Mouse (Mus musculus): ENCODE measurements at regions not wholly inside any gene's neighbourhood (a gene's known extent, or its start where the extent isn't known, plus 50 kb on each side); places are given as distances from the start of the nearest gene placed in this dataset.
A peak's percentile ranks its signal among the peaks of the same experiment; 100 is the strongest.

DNA sequence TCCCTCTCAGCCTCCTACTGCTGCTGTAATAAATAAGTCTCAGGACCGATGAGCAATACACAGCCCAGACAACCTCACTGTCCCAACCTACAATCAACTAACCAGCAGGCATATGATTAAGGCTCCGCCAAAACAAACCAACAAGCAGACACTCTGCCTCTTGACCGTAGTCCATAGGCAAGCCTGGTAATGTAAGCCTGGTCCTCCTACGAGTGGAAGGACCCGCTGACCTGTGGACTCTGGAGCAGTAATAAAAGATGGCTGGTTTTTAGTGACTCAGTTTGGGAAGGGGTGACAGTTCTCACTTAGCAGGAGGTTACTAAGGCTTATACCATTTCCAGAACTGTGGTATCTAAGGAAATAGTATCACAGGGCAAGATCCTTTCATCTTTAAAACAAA, 53.4 kb downstream of the Gm47996 start:
- no peak for DNase-seq

DNA sequence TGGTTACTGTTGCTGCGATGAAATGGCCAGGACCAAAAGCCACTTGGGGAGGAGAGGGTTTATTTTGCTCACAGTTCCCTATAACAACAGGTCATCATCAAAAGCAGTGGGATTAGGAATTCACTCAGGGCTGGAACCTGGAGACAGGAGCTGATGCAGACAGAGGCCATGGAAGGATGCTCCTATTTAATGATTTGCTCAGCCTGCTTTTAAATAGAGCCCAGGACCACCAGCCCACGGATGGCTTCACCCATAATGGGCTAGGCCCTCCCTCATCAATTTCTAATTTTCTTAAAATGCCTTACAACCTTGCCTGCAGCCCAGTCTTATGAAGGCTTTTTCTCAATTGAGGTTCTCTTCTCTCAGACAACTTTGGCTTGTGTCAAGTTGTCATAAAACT, 53.9 kb downstream of the Gm47996 start:
- no peak for DNase-seq

GRCm38 (mm10) chr1:151264789-151265188, 54.9 kb downstream of the Gm47996 start:
- peak; percentile 62 for DNase-seq

- no peak for DNase-seq
Measured at GRCm38 (mm10) chr1:151265590-151265989, 55.7 kb downstream of the Gm47996 start.

DNA sequence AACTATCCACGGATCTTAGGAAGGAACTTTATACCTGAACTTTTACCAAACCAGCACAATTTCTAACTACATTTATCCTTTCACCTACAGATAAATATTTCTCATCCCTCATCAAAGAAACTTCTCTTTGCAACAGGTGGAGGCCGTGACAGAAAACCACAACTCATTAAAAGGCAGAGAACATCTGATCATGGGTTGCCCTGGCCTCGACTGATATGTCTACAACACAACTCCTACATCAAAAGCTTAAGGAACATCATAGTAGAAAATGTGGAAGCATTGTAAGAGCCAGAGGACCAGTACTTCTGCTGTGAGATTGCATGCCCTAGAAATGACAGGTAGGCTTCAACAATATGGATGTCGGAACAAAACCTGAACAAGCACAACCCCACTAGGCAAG, 56.8 kb downstream of the Gm47996 start:
- no peak for DNase-seq

- DNase-seq, result peak; percentile 18
Measured at GRCm38 (mm10) chr1:151270691-151271090, 60.8 kb downstream of the Gm47996 start.

DNA sequence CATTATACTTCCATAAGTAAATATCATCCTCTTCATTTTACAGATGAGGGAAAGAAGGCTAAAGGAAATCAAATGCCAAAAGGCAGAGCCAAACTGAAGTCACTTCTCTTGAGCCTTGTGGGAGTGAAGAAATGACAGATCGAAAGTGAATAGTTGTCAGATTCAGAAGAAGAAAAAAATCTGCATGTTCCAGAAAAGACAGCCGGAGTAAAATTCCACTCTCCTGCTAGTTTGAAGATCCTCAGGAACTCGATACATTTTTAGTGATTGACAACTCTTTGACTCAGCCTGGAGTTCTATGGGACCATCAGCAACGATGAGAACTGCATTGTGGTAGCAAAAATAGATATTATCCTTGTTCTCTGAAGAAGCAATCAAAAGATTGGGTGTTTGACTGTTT, 64.4 kb downstream of the Gm47996 start:
- DNase-seq, result no peak

GRCm38 (mm10) chr1:151275581-151275980, 65.7 kb downstream of the Gm47996 start:
- DNase-seq, result no peak

DNA sequence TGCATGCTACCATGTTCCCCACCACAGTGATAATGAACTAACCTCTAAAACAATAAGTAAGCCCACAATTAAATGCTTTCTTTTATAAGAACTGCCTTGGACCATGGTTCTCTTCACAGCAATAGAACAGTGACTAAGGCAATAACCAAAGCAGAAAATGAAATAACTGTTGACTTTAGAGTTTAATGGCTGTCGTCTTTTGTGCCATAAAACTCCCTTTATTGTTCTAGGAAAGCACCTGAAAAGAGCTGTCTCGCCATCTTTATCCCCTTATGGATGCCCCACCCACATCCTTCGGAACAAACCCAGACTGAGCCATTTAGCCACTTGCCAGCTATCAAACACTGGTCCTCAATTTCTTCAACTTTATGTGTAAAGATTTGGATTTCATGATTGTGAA, 64.3 kb upstream of the Ivns1abp start:
- no peak for DNase-seq

- no peak for DNase-seq
Measured at GRCm38 (mm10) chr1:151285045-151285444, 59.2 kb upstream of the Ivns1abp start.

DNA sequence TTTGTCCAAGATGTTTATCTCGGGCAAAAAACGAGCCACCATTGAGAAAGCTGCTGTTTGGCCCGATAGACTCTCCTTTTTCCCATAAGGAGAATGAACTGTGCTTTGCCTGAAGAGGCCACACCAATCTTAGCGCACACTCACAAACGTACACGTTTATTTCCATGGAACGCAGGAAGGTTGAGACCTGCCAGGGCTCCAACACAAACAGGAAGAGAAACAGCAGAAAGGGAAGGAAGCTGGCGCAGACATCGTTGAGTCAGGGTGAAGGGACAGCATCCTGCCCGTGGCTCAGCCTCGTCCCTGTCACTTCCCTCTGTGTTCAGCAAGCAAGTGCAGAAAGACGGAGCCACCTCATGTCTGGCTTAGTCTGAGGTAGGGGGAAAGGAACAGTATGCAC, 56.8 kb upstream of the Ivns1abp start:
- DNase-seq, result peak; percentile 42

DNA sequence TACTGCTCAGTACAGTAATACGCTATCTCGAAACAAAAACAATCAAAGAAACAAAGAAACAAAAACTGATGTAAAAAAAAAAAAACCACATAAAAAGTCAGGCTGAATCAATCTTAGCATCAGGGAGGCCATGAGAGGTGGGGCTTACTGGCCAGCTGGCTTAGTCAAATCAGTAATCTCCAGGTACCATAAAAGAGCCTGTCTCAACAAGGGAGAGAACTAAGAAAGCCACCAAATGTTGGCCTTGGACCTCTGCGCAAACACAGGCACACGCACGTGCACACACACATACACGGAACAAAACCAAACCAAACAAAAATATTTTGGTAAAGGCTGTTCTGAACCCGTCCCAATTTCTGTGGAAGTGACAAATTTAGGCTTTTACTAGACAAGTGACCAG, 55.2 kb upstream of the Ivns1abp start:
- no peak for DNase-seq

DNA sequence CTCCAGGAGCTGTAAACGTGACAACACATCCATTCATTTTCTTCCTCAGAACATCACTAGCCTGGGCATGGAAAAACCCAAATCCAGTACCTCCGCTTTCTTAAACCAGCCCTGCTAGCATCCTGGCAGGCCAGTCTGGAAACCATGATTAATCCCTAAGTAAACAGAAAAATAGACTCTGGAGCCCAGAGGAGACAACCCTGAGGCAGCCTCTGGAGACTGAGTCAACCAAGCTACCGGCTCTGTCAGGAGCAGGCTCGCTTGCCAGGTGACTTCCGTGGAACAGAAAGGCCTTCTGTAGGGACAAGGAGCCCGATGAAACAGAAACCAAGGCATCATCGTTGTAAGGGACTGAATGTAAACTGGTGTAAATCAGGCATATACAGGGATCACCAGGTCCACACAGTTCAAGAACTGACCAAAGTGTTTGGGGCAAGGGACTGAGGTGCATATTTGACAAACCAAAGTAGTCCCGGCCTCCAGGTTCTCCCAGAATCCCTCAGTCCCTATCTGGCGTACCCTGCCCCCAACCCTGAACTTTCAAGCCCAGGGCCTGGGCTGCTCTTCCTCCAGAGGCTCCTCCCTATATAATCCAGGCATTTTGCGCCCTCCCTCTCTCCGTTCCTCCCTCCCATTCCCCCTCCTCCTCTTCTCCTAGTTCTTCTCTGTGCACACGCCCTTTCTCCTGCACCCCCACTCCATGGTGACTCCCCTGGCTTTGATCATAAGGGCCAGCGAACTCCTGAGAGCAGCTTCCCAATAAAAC, 54.6 kb upstream of the Ivns1abp start:
- no peak for DNase-seq

DNA sequence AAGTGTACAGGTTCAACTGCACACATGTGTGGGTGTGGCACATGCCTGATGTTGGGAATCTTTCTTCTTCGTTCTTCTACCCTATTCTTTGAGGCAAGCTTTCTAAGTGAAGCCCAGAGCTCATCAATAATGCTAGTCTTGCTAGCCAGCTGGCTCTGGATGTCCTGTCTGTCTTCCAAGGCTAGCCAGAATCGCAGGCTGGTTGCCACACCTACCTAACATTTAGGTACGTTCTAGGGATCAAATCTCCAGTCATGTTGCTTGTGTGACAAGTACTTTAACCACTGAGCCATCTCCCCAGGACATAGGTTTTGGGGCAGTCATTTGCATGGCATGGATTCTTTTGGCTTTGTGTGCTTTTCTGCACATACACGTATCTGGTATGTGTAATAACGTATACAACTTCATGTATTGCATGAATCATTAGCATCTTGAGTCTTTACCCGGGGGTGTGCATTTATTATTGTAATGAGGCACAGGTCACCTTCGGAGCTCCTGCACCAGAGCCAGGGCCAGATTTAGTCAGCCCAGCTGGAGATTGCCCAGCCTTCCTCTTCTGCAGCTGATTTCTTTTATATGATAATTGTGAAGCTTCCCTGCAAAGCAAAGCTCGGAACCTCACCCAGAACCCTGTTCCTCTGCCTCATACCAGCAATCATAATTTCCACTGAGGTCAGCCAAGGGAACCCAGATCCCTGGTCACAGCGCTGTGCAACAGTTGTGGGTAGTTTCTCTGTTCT, 50.8 kb upstream of the Ivns1abp start:
- no peak for DNase-seq

All from adrenal gland, adult 2 months (tissue).